Mouse (Mus musculus) adrenal gland, adult 18-20 months (tissue): Measurements from ENCODE around the gene Josd2. TPM values are rescaled to one million over a fixed set of nuclear protein-coding genes. Genes with fewer than 3 reads are reported as not detected.

ENCODE experiments used
- DNase-seq, 2 experiments: peaks; one replicate each; pipeline ENCODE4 v3.0.0; 2021 to 2022; ENCODE audit warnings: low spot score in 2 of 2
- long read RNA-seq, 2 experiments: library from polyadenylated mRNA; stranded (forward); transcript quantifications; one replicate each; pipeline ENCODE4 v2.0.0; 2021
- total RNA-seq, 2 experiments: library from RNA; stranded (reverse); gene quantifications; 1 replicate in 1 of 2; 2 replicates in 1 of 2; pipeline ENCODE4 v1.2.3; 2021

Gene Josd2
- 10 to 100 TPM; 40.0 to 42.6 TPM for total RNA-seq
- long read RNA-seq, experiment 1, partial matches to known transcripts = 1 of 8 reads
- long read RNA-seq, experiment 1, other reads (novel, unspliced or antisense) = 5 of 8 reads
- long read RNA-seq, experiment 2, transcript Josd2-204 (5 exons, 864 nt) = major isoform, 12 of 32 reads
- long read RNA-seq, experiment 2, partial matches to known transcripts = 10 of 32 reads
- long read RNA-seq, experiment 2, other reads (novel, unspliced or antisense) = 8 of 32 reads

DNA sequence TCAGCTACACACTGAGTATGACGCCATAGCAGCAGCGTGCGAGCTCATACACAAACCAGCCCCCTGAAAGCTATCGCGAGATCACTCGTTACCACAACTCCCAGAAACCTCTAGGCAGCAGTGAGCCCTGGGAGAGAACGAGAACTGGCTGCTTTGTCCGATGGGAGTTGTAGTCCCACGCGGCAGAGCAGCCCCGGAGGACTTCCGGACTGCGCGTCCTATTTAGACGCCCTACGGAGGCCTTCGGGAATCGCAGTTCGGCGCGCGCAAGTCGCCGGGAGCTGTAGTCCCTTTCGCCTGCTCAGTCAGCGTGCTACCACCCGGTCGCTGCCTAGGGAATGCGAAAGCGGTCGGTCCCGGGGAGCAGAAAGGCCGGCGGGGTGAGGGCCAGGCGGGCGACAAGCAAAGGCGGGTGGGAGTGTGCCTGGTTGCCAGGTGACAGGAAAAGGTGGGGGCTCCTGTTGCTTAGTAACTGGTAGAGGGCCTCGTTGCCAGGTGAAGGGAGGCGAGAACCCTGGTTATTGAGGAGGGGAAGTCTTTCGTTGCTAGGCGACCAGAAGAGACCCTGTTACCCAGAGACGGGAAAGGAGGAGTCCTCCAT is at the start of gene Josd2:
TSS of gene Josd2 (plus strand) at position 170 of the 601 bp plus-strand sequence.
- peak; percentile 81 to 82 for DNase-seq

DNA sequence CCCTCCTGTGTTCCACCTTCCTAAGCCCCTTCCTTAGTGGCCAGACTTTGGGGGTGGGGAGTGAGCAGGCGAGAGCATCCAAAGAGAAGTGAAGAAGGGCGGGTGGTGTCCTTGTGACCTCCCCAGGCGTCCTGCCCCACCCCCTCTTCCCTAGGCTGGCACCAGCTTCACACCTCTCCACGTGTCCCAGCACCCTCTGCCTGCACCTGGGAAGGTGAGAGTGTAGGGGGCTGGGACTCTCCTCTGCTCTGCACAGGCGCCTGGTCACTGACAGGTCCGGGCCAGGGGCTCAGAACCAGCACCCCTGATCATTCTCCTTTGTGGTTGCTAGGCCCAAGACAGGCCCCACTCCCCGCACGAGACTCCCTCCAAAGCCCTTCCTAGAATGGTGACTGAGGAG is 40.1 kb upstream of the Josd2 start:
- DNase-seq = no peak

- no peak for DNase-seq
Observed at GRCm38 (mm10) chr7:44428171-44428950, 39.4 kb upstream of the Josd2 start.

DNA sequence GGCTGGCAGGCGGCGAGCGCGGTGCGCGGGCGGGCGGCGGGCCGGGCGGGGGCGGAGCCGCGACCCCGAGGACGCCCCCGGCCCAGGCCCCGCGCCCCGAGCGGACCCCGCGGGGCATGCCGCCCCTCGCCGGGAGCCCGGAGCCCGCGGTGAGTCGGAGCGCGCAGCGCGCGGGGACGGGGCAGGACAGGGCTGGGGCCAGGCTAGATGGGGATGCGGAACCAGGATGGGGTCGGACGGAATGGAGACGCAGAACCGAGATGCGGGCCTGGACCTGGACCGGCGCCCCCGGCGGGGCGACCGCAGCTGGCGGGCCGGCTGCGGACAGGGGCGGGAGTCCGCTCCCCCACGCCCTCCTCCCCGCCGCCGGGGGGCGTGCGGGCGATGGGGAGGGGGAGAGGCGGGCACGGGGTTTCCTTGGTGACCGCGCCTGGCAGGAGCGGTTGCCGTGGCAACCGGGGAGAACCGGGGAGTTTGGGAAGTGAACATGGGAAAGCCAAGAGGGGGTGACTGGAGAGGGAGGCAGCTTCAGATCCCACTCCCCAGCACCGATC is 38.7 kb upstream of the Josd2 start, which contains the start of gene Lrrc4b:
TSS of gene Lrrc4b (plus strand) at position 51 of the 554 bp plus-strand sequence.
- DNase-seq = no peak

GRCm38 (mm10) chr7:44429534-44430488 is 38.0 kb upstream of the Josd2 start:
- DNase-seq = no peak

DNA sequence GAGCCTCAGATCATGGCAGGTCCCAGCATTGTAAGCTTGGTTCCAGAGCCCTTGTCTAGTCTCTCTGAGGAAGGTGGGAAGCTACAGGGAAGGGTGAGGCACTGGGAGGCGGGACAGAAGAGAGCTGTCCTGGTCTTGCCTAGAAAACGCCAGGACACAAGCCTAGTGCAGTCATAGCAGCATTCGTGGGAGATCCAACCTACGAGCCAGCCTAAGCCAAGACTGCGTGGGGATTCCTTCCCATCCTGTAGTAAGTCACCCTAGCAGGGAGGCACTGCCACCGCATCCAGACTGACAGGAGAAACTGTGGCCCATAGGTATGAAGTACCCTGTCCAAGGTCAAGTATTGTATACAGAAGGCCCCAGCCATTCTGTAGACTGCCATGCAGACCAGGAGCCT is 35.2 kb upstream of the Josd2 start:
- DNase-seq = no peak

GRCm38 (mm10) chr7:44433371-44433770 is 34.4 kb upstream of the Josd2 start:
- no peak for DNase-seq

GRCm38 (mm10) chr7:44434089-44434488 is 33.7 kb upstream of the Josd2 start:
- DNase-seq = no peak

GRCm38 (mm10) chr7:44435796-44436195 is 32.0 kb upstream of the Josd2 start:
- no peak for DNase-seq

DNA sequence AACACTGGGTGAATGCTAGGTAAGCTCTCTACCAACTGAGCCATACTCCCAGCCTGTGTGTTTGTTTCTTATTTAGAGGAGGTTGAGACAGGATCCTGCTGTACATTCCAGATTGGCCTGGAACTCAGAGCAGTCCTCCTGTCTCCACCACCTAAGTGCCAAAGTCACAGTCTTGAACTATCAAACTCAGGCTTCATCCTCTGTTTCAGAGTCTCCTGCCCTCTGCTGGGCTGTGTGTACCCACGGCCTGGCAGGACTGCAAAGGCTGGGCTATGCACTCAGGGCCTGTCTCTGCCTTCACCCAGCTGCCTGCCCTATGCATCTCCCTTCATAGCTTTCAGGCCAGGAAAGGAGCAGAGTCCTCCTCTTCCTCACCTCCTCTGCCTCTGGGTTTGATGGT is 31.5 kb upstream of the Josd2 start:
- DNase-seq = no peak

- DNase-seq = no peak
Observed at GRCm38 (mm10) chr7:44437188-44437587, 30.6 kb upstream of the Josd2 start.

- no peak for DNase-seq
Observed at GRCm38 (mm10) chr7:44437933-44438332, 29.8 kb upstream of the Josd2 start.

- no peak for DNase-seq
Observed at GRCm38 (mm10) chr7:44439696-44440095, 28.1 kb upstream of the Josd2 start.

- DNase-seq = no peak
Observed at GRCm38 (mm10) chr7:44440479-44440878, 27.3 kb upstream of the Josd2 start.

GRCm38 (mm10) chr7:44441180-44441579 is 26.6 kb upstream of the Josd2 start:
- no peak for DNase-seq

DNA sequence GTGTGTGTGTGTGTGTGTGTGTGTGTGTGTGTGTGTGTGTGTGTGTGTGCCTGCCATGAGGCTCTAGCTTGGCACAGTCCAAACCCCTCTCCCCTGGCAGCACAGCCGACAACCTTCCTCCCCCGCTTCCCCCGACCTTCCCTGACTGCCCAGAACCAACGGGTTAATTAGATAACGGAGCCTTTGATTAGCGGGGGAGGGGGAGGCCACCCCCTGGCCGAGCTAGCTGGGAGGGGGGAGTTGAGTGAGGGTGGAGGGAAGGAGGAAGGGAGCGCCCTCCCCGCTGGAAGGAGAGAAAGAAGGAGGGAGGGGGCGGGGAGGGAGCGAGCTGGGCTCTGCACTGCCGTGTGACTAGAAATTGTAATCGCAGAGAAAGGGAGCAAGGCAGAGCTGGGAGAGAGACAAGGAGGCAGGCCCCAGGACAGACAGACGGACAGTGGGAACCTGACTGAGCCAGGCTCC is 26.1 kb upstream of the Josd2 start:
- no peak for DNase-seq

- no peak for DNase-seq
Observed at GRCm38 (mm10) chr7:44442407-44442821, 25.4 kb upstream of the Josd2 start.

DNA sequence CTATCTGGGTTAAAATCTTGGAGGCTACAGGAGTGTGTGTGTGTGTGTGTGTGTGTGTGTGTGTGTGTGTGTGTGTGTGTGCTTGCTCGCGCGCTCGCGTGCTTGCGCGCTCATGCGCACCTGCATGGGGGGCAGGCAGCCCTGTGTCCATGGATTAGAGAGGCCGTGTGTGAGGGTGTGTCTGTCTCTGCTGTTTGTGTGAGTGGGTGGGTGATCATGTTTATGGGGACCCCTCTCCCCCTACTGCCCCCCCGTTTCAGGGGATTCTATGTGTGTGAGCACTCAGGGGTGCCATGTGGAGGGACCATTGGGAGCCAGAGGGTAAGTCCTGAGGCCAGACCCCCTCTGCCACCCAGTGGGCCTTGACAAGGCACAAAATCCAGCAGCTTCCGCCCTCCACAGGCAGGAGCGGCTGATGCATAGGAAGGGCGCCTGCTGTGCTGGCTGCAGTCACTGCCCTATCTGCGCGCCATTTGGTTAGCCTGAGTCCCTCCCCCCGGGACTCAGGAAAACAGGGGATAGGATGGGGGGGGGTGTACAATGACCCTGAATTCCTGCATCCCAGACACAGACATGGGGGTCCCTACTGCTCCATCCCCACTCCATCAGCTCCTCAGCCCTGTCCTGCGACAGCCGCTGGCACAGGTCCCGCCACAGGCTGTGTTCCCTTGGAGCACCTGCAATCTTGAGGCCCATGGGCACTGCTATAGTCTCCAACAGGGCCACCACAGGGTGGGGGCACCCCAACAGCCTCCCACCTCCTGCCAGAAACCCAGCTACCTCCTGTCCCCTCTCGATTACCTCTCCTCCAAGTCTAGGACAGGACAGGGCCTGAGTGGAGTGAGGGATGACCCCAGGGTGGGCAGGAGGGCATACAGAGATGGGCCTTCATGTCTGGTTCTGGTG is 24.3 kb upstream of the Josd2 start:
- DNase-seq = no peak

- no peak for DNase-seq
Observed at GRCm38 (mm10) chr7:44444886-44445527, 22.8 kb upstream of the Josd2 start.
